Mouse (Mus musculus): Measurements from ENCODE around the gene Cdpf1.

- TF ChIP-seq CTCF (IDR thresholded peaks at IDR 0.05; ENCODE audit: insufficient read depth, low read length) (no peak), POLR2A (IDR thresholded peaks at IDR 0.05; ENCODE audit: borderline replicate concordance, extremely low read depth, low read depth, low read length) (no peak)
Observed at GRCm38 (mm10) chr15:85836887-85837286, 25.4 kb upstream of the Cdpf1 start.

Measured in lung, adult 2 months (tissue).